Mouse (Mus musculus) testis, adult 2 months (tissue): ENCODE results near the gene Fgf7. TPM values are rescaled to one million over a fixed set of nuclear protein-coding genes. Genes with fewer than 3 reads are reported as not detected.

Experiments
- H3K27ac ChIP-seq: fragments of 200-500 bp; 2 replicates; pipeline ENCODE4 v1.5.1; 2012; ENCODE audit warnings: low read depth, low read length; ENCODE audit not compliant: control insufficient read depth, insufficient read depth
- H3K27me3 ChIP-seq: fragments of 200-500 bp; 2 replicates; pipeline ENCODE4 v1.6.1; 2012; ENCODE audit warnings: mild to moderate bottlenecking, low read length, moderate library complexity; ENCODE audit not compliant: control insufficient read depth, insufficient read depth
- H3K36me3 ChIP-seq: fragments of 200-500 bp; 2 replicates; pipeline ENCODE4 v1.6.1; 2012; ENCODE audit warnings: mild to moderate bottlenecking, low read length; ENCODE audit not compliant: control insufficient read depth, insufficient read depth
- H3K4me1 ChIP-seq: fragments of 200-500 bp; 2 replicates; pipeline ENCODE4 v1.6.1; 2012; ENCODE audit warnings: low read length; ENCODE audit not compliant: control insufficient read depth, insufficient read depth
- H3K4me3 ChIP-seq: fragments of 200-500 bp; 2 replicates; pipeline ENCODE4 v1.5.1; 2012; ENCODE audit warnings: low read depth, mild to moderate bottlenecking, low read length, moderate library complexity, mixed read lengths; ENCODE audit not compliant: control insufficient read depth
- CTCF ChIP-seq: fragments of 200-500 bp; IDR thresholded peaks from 2 replicates; pipeline ENCODE4 v1.5.1; 2012; ENCODE audit warnings: low read depth, mild to moderate bottlenecking, inconsistent platforms, low read length, moderate library complexity; ENCODE audit not compliant: control insufficient read depth, insufficient read depth, insufficient replicate concordance
- POLR2A ChIP-seq: fragments of 200-500 bp; IDR thresholded peaks from 2 replicates; pipeline ENCODE4 v1.6.1; 2012; ENCODE audit warnings: low read depth, mild to moderate bottlenecking, inconsistent platforms, low read length, moderate library complexity; ENCODE audit not compliant: control insufficient read depth
- polyA plus RNA-seq: library from polyadenylated mRNA; depleted of rRNA; stranded (reverse); fragments of >200 nt; gene quantifications from 2 replicates; pipeline ENCODE4 v1.2.3, GENCODE M21; 2012

Gene Fgf7
- polyA plus RNA-seq, 1 experiment = 0.22 TPM

- no peaks in the 10 kb centered on the region for H3K4me1 ChIP-seq
- H3K36me3 ChIP-seq = no peaks in the 10 kb centered on the region
- H3K4me3 ChIP-seq = no peak overlapping the region
- H3K27ac ChIP-seq = no peak overlapping the region
- H3K27me3 ChIP-seq = no peaks in the 10 kb centered on the region
- TF ChIP-seq CTCF (no peak), POLR2A (no peak)
These were observed 6.8 kb downstream of the Fgf7 start for GRCm38 (mm10) chr2:126041237-126041636.

- Histone ChIP-seq H3K36me3 (no peaks in the 10 kb centered on the region), H3K4me1 (no peaks in the 10 kb centered on the region), H3K27me3 (no peaks in the 10 kb centered on the region), H3K4me3 (no peak overlapping the region), H3K27ac (no peak overlapping the region)
- TF ChIP-seq CTCF (no peak), POLR2A (no peak)
These were observed 8.2 kb downstream of the Fgf7 start for GRCm38 (mm10) chr2:126042674-126043073.

- Histone ChIP-seq H3K27ac (no peak overlapping the region), H3K27me3 (no peaks in the 10 kb centered on the region), H3K4me1 (no peaks in the 10 kb centered on the region), H3K4me3 (no peak overlapping the region), H3K36me3 (no peaks in the 10 kb centered on the region)
- no peak for TF ChIP-seq CTCF
- TF ChIP-seq POLR2A = no peak
These were observed 11.2 kb downstream of the Fgf7 start for GRCm38 (mm10) chr2:126045621-126046020.

- peaks cover 5% of the 10 kb centered on the region for H3K4me1 ChIP-seq
- H3K4me3 ChIP-seq = no peak overlapping the region
- TF ChIP-seq CTCF (no peak), POLR2A (no peak)
- H3K27ac ChIP-seq = no peak overlapping the region
- no peaks in the 10 kb centered on the region for H3K36me3 ChIP-seq
- H3K27me3 ChIP-seq = no peaks in the 10 kb centered on the region
These were observed 18.5 kb downstream of the Fgf7 start for GRCm38 (mm10) chr2:126052749-126053557.

- H3K4me1 ChIP-seq = peaks cover 5% of the 10 kb centered on the region
- TF ChIP-seq POLR2A (no peak), CTCF (no peak)
These were observed 19.2 kb downstream of the Fgf7 start for GRCm38 (mm10) chr2:126053657-126054056.

GRCm38 (mm10) chr2:126060595-126060994 is 26.1 kb downstream of the Fgf7 start:
- H3K36me3 ChIP-seq = no peaks in the 10 kb centered on the region
- H3K27me3 ChIP-seq = no peaks in the 10 kb centered on the region
- H3K27ac ChIP-seq = no peak overlapping the region
- H3K4me3 ChIP-seq = no peak overlapping the region
- H3K4me1 ChIP-seq = no peaks in the 10 kb centered on the region
- TF ChIP-seq POLR2A = no peak
- TF ChIP-seq CTCF = no peak

More at GRCm38 (mm10) chr2:126053657-126054056, 19.2 kb downstream of the Fgf7 start:
- no peak overlapping the region for H3K4me3 ChIP-seq
- H3K27me3 ChIP-seq = no peaks in the 10 kb centered on the region
- H3K27ac ChIP-seq = no peak overlapping the region
- no peaks in the 10 kb centered on the region for H3K36me3 ChIP-seq

GRCm38 (mm10) chr2:126061037-126061773 is 26.7 kb downstream of the Fgf7 start:
- no peak overlapping the region for H3K27ac ChIP-seq

More at GRCm38 (mm10) chr2:126061037-126061773, 26.7 kb downstream of the Fgf7 start:
- no peaks in the 10 kb centered on the region for H3K4me1 ChIP-seq
- no peaks in the 10 kb centered on the region for H3K27me3 ChIP-seq
- H3K4me3 ChIP-seq = no peak overlapping the region
- H3K36me3 ChIP-seq = no peaks in the 10 kb centered on the region
- no peak for TF ChIP-seq POLR2A
- no peak for TF ChIP-seq CTCF
